Mouse (Mus musculus): Measurements from ENCODE around the gene Cacnb2. TPM values are rescaled to one million over a fixed set of nuclear protein-coding genes. Genes with fewer than 3 reads are reported as not detected.

Gene Cacnb2
- polyA plus RNA-seq, 1 experiment, result 45.1 TPM

DNA sequence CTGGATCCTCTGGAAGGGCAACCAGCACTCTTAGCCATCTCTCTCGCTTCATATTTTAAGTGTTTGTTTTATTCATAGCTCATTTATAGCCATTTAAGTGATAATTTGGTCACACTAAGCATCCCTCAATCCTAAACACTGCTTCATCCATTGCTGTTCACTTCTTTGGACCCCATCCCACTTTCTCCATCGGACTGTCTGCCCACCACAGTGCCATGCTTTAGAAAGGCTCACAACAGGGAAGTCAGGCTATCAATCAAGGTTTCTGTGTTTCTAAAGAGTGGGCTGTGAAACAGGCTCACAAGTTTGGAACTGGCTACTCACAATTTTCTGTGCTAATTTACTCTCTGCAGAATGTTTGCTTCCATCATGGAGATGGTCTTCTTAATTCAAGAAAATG, 350.2 kb downstream of the Cacnb2 start:
- WGBS, result 25% methylated on average over 2 of the region's 2 CpGs
- H3K27me3 ChIP-seq (ENCODE audit: control insufficient read depth, insufficient read depth, low read length), result no peaks in the 10 kb centered on the region
- H3K27ac ChIP-seq (ENCODE audit: insufficient read depth, low read length), result no peak overlapping the region
- no peak overlapping the region for H3K4me3 ChIP-seq (replicated peaks; ENCODE audit: insufficient read depth, low read depth, low read length)
- no peaks in the 10 kb centered on the region for H3K4me1 ChIP-seq (ENCODE audit: control insufficient read depth, insufficient read depth, low read length)
- TF ChIP-seq POLR2A (IDR thresholded peaks at IDR 0.05; ENCODE audit: borderline replicate concordance, insufficient read depth, low read length), result no peak
- no peak for TF ChIP-seq CTCF (IDR thresholded peaks at IDR 0.05; ENCODE audit: borderline replicate concordance, insufficient read depth, low read depth, low read length)
- no peak for DNase-seq

DNA sequence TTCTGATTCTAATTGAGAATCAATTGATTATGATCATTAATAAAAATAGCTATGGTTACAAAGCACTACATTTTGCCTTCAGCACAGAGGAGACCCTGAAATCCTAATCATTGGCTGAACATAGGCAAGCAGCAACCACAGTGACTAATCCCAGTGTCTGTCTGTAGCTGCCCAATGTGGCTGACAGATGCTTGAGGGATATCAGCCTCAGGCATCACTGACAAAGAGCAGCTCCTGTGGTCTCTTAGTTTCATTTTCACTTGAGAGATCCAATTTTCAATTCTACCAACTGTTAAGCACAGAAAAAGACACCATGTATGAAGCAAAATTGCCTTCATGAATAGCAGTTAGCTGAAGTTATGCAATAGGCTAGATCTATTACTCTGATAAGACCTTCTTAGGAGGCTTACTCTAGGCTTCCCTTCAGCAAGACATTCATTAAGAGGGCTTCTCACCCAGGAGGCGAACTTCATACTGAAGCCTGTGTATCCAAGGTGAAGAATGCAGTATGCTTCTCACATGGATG, 358.1 kb downstream of the Cacnb2 start:
- 72% methylated on average over 1 of the region's 1 CpGs for WGBS
- no peak for DNase-seq
- H3K27me3 ChIP-seq (ENCODE audit: control insufficient read depth, insufficient read depth, low read length), result no peaks in the 10 kb centered on the region
- H3K4me3 ChIP-seq (replicated peaks; ENCODE audit: insufficient read depth, low read depth, low read length), result no peak overlapping the region
- TF ChIP-seq POLR2A (IDR thresholded peaks at IDR 0.05; ENCODE audit: borderline replicate concordance, insufficient read depth, low read length), result no peak
- no peak for TF ChIP-seq CTCF (IDR thresholded peaks at IDR 0.05; ENCODE audit: borderline replicate concordance, insufficient read depth, low read depth, low read length)
- no peak overlapping the region for H3K27ac ChIP-seq (ENCODE audit: insufficient read depth, low read length)
- H3K4me1 ChIP-seq (ENCODE audit: control insufficient read depth, insufficient read depth, low read length), result no peaks in the 10 kb centered on the region

GRCm38 (mm10) chr2:14961493-14961892, 358.6 kb downstream of the Cacnb2 start:
- Histone ChIP-seq H3K4me3 (replicated peaks; ENCODE audit: insufficient read depth, low read depth, low read length) (no peak overlapping the region), H3K27me3 (ENCODE audit: control insufficient read depth, insufficient read depth, low read length) (no peaks in the 10 kb centered on the region), H3K4me1 (ENCODE audit: control insufficient read depth, insufficient read depth, low read length) (no peaks in the 10 kb centered on the region), H3K27ac (ENCODE audit: insufficient read depth, low read length) (no peak overlapping the region)
- DNase-seq, result no peak
- TF ChIP-seq CTCF (IDR thresholded peaks at IDR 0.05; ENCODE audit: borderline replicate concordance, insufficient read depth, low read depth, low read length), result no peak
- 83% methylated on average over 2 of the region's 2 CpGs for WGBS

- no peaks in the 10 kb centered on the region for H3K27me3 ChIP-seq (ENCODE audit: control insufficient read depth, insufficient read depth, low read length)
- no peak for DNase-seq
- H3K4me1 ChIP-seq (ENCODE audit: control insufficient read depth, insufficient read depth, low read length), result no peaks in the 10 kb centered on the region
- WGBS, result 84% methylated on average over 11 of the region's 11 CpGs
- no peak for TF ChIP-seq CTCF (IDR thresholded peaks at IDR 0.05; ENCODE audit: borderline replicate concordance, insufficient read depth, low read depth, low read length)
- TF ChIP-seq POLR2A (IDR thresholded peaks at IDR 0.05; ENCODE audit: borderline replicate concordance, insufficient read depth, low read length), result no peak
- no peak overlapping the region for H3K4me3 ChIP-seq (replicated peaks; ENCODE audit: insufficient read depth, low read depth, low read length)
- no peak overlapping the region for H3K27ac ChIP-seq (ENCODE audit: insufficient read depth, low read length)
These were observed 381.1 kb downstream of the Cacnb2 start for GRCm38 (mm10) chr2:14984029-14984428.

DNA sequence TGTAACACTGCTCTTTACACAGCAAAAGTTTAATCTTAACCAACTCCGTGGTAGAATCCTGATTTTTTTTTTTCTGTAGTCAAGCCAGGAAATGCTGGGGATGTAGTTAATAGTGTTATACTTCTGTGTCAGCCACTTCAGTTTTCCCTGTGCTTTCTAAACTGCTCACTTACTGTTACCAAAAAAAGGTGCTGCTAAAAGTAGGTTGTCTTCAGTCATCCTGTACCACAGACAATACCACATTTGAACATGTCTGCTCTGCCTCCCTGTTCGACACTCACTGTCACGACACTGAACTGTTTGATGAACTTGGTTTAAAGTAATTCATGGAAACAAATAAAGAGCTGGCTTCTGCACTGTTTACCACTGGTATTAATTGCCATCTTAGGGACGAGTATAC, 385.6 kb downstream of the Cacnb2 start:
- no peaks in the 10 kb centered on the region for H3K4me1 ChIP-seq (ENCODE audit: control insufficient read depth, insufficient read depth, low read length)
- no peak overlapping the region for H3K4me3 ChIP-seq (replicated peaks; ENCODE audit: insufficient read depth, low read depth, low read length)
- WGBS, result 83% methylated on average over 4 of the region's 4 CpGs
- H3K27me3 ChIP-seq (ENCODE audit: control insufficient read depth, insufficient read depth, low read length), result no peaks in the 10 kb centered on the region
- H3K27ac ChIP-seq (ENCODE audit: insufficient read depth, low read length), result no peak overlapping the region
- TF ChIP-seq CTCF (IDR thresholded peaks at IDR 0.05; ENCODE audit: borderline replicate concordance, insufficient read depth, low read depth, low read length) (no peak), POLR2A (IDR thresholded peaks at IDR 0.05; ENCODE audit: borderline replicate concordance, insufficient read depth, low read length) (no peak)
- no peak for DNase-seq

DNA sequence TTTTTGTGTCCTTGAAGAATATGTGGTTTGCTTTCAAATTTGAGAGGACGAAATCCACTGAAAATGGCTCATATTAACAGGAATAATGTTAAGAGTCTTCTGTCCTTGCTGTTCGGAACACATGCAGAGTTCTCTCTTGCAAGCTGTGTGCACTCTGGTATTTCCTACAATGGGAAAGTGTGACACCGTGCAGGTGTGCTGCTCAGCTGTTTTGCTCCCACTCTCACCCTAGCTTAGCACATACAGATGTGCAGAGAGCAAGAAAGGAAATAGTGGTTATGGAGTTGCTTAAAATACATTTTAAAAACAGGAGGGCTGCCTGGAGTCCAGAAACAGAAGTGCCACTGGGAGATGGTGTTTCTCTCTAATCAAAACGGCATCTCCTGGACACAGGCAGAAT, 386.5 kb downstream of the Cacnb2 start:
- WGBS, result 91% methylated on average over 4 of the region's 4 CpGs
- Histone ChIP-seq H3K4me1 (ENCODE audit: control insufficient read depth, insufficient read depth, low read length) (no peaks in the 10 kb centered on the region), H3K27ac (ENCODE audit: insufficient read depth, low read length) (no peak overlapping the region), H3K27me3 (ENCODE audit: control insufficient read depth, insufficient read depth, low read length) (no peaks in the 10 kb centered on the region), H3K4me3 (replicated peaks; ENCODE audit: insufficient read depth, low read depth, low read length) (no peak overlapping the region)
- no peak for DNase-seq
- TF ChIP-seq CTCF (IDR thresholded peaks at IDR 0.05; ENCODE audit: borderline replicate concordance, insufficient read depth, low read depth, low read length) (no peak), POLR2A (IDR thresholded peaks at IDR 0.05; ENCODE audit: borderline replicate concordance, insufficient read depth, low read length) (no peak)

- no peak overlapping the region for H3K27ac ChIP-seq (ENCODE audit: insufficient read depth, low read length)
- WGBS, result 84% methylated on average over 4 of the region's 4 CpGs
- no peak for DNase-seq
- TF ChIP-seq CTCF (IDR thresholded peaks at IDR 0.05; ENCODE audit: borderline replicate concordance, insufficient read depth, low read depth, low read length), result no peak
- TF ChIP-seq POLR2A (IDR thresholded peaks at IDR 0.05; ENCODE audit: borderline replicate concordance, insufficient read depth, low read length), result no peak
- H3K4me3 ChIP-seq (replicated peaks; ENCODE audit: insufficient read depth, low read depth, low read length), result no peak overlapping the region
- H3K4me1 ChIP-seq (ENCODE audit: control insufficient read depth, insufficient read depth, low read length), result no peaks in the 10 kb centered on the region
- no peaks in the 10 kb centered on the region for H3K27me3 ChIP-seq (ENCODE audit: control insufficient read depth, insufficient read depth, low read length)
These were observed 389.6 kb downstream of the Cacnb2 start for GRCm38 (mm10) chr2:14992531-14992930.

DNA sequence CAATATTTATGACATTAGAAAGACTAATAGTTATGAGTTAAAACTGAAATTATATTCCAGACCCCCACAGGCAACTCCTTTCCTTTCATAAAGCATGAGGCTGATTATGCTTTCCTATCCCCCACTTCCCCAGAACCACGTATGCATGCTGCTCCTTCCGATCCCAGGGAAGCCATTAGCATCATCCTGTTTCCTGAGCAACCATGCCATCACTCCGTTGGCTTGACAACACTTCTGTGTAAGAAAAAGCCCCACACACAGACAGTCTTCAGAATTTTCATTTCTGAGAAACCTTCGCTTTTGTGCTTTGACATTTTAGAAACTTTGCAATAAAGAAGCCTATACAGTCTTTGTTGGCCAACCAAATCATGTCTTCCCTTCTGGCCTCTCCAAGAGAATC, 393.1 kb downstream of the Cacnb2 start:
- Histone ChIP-seq H3K4me1 (ENCODE audit: control insufficient read depth, insufficient read depth, low read length) (no peaks in the 10 kb centered on the region), H3K27me3 (ENCODE audit: control insufficient read depth, insufficient read depth, low read length) (no peaks in the 10 kb centered on the region), H3K27ac (ENCODE audit: insufficient read depth, low read length) (no peak overlapping the region), H3K4me3 (replicated peaks; ENCODE audit: insufficient read depth, low read depth, low read length) (no peak overlapping the region)
- TF ChIP-seq POLR2A (IDR thresholded peaks at IDR 0.05; ENCODE audit: borderline replicate concordance, insufficient read depth, low read length), result no peak
- no peak for TF ChIP-seq CTCF (IDR thresholded peaks at IDR 0.05; ENCODE audit: borderline replicate concordance, insufficient read depth, low read depth, low read length)
- WGBS, result 53% methylated on average over 4 of the region's 4 CpGs
- DNase-seq, result no peak

Measured in cerebellum, adult 2 months (tissue).